ENCODE assay signal across 14 mouse cellular contexts in the genomic region with DNA sequence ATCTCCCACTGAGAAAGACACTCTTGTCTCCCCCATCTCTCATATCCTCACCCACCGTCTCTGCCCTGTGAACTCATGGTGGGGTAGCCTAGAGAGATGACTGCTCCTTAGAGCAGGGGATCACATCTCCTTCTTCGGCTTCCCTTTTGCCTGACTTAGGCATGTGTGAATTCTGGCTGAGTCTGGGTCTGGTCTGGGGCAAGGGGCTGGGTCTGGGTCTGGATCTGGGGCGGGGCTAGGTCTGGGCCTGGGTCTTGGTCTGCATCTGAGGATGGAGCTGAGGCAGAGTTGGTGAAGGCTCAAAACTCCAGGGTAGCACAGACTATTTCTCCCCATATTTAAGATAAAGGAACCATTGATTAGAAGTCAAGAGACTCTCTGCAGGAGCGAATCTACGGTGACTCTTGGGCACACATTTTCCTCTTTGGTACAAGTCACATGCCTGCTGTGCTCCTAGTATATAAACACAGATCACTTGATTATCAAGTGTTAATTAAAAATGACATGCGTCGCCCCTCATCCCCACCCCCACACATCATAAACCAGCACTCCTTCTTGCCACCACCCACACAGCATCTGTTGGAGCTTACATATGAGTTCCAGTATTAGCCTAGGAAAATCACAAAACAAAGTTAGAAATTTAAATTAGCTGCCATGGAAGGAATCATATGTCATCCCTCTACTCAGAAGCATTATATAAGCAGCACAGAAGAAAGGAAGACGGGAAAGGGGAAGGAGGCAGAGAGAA.
A peak's percentile ranks its signal among the peaks of the same experiment; 100 is the strongest.
DNase-seq lines count a peak whose midpoint lies in the region; ATAC-seq and TF ChIP-seq lines count a peak whose summit lies in the region.
"Had no signal": no experiment of that assay in that cellular context is flagged by ENCODE, and none has a peak within 500 bp of the region (broad histone marks: within the 10 kb centered on the region; RNA-seq: fewer than 3 reads in every experiment).

No protein-coding gene starts in this region.

- 65% methylated on average over 8 of the region's 8 CpGs for WGBS in embryonic facial prominence, embryonic 13.5 days
- WGBS in hindbrain, embryonic 12.5 days: 71% methylated on average over 8 of the region's 8 CpGs

- H3K4me1 ChIP-seq in embryonic facial prominence, embryonic 13.5 days: peaks cover 43% of the 10 kb centered on the region
- peaks cover 16% of the 10 kb centered on the region for H3K4me1 ChIP-seq in hindbrain, embryonic 12.5 days

- H3K4me2 ChIP-seq in embryonic facial prominence, embryonic 13.5 days: no peak overlapping the region
- no peak overlapping the region for H3K4me2 ChIP-seq in hindbrain, embryonic 12.5 days (replicated peaks)
- H3K4me2 ChIP-seq: heart, embryonic 13.5 days had no signal

- ATAC-seq in embryonic facial prominence, embryonic 13.5 days (ENCODE audit: insufficient number of reproducible peaks, insufficient read depth, low FRiP score, low TSS enrichment, low read depth): no peak
- no peak for ATAC-seq in hindbrain, embryonic 12.5 days (ENCODE audit: low FRiP score)

- H3K27me3 ChIP-seq in embryonic facial prominence, embryonic 13.5 days: no peaks in the 10 kb centered on the region
- H3K27me3 ChIP-seq in hindbrain, embryonic 12.5 days: no peaks in the 10 kb centered on the region
- H3K27me3 ChIP-seq: CH12.LX; heart, embryonic 13.5 days had no signal

- H3K27ac ChIP-seq in left cerebral cortex, adult 2 months: peak overlapping the region; percentile 87
- peak overlapping the region; percentile 13; the same call in 1 of the 2 replicates for H3K27ac ChIP-seq in embryonic facial prominence, embryonic 13.5 days
- H3K27ac ChIP-seq in hindbrain, embryonic 12.5 days: no peak overlapping the region
- H3K27ac ChIP-seq: heart, embryonic 13.5 days had no signal

- no peaks in the 10 kb centered on the region for H3K36me3 ChIP-seq in embryonic facial prominence, embryonic 13.5 days
- no peaks in the 10 kb centered on the region for H3K36me3 ChIP-seq in hindbrain, embryonic 12.5 days
- H3K36me3 ChIP-seq: heart, embryonic 13.5 days had no signal

- peak in 1 of 2 experiments; percentile 62 for DNase-seq in left cerebral cortex, adult 2 months (ENCODE audit: extremely low spot score in 1 of 2, low spot score in 2 of 2)
- DNase-seq in left cerebral cortex, adult 11 months (ENCODE audit: low spot score): no peak
- peak; percentile 79 to 85 for DNase-seq in frontal cortex, adult 2 months (ENCODE audit: extremely low spot score in 1 of 2, low spot score in 1 of 2)
- peak; percentile 73 to 74 for DNase-seq in left cerebral cortex, postnatal 14 days (ENCODE audit: low spot score in 2 of 2)
- no peak for DNase-seq in MN1 (ENCODE audit: low spot score)
- no peak for DNase-seq in spleen, postnatal 36 days (ENCODE audit: low spot score in 2 of 2)
- DNase-seq: adrenal gland, postnatal 14 days; cerebellum, adult 18-20 months; kidney, postnatal 14 days; lung, postnatal 36 days had no signal

- intact Hi-C loops in left cerebral cortex, adult 2 months (cut with DNase I): loop anchor here (1.0 to 5.0 kb wide), 5 partner anchors 75 to 303 kb away; no protein-coding TSS in a partner anchor
- intact Hi-C loops in left cerebral cortex, postnatal 14 days (cut with DNase I): loop anchor here (5.0 to 10.0 kb wide), 3 partner anchors 77 to 392 kb away; a partner anchor contains a TSS

- no peak overlapping the region for H3K9ac ChIP-seq in embryonic facial prominence, embryonic 13.5 days
- H3K9ac ChIP-seq in hindbrain, embryonic 12.5 days: no peak overlapping the region
- H3K9ac ChIP-seq: heart, embryonic 13.5 days had no signal

- no peak overlapping the region for H3K4me3 ChIP-seq in left cerebral cortex, adult 2 months
- no peak overlapping the region for H3K4me3 ChIP-seq in embryonic facial prominence, embryonic 13.5 days
- H3K4me3 ChIP-seq in hindbrain, embryonic 12.5 days: no peak overlapping the region
- H3K4me3 ChIP-seq: heart, embryonic 13.5 days had no signal

- no peaks in the 10 kb centered on the region for H3K9me3 ChIP-seq in embryonic facial prominence, embryonic 13.5 days
- H3K9me3 ChIP-seq in hindbrain, embryonic 12.5 days (replicated peaks): no peaks in the 10 kb centered on the region

- no peak for TF ChIP-seq CTCF in left cerebral cortex, adult 2 months (IDR thresholded peaks at IDR 0.05)

Comparison
In these comparisons a context has a peak if more than half of its experiments do, and no peak if none do; other contexts are left out.
1. DNase-seq: peak in frontal cortex, adult 2 months (2 of 2) and left cerebral cortex, postnatal 14 days (2 of 2); none in left cerebral cortex, adult 11 months (single experiment), MN1 (single experiment) and spleen, postnatal 36 days (0 of 2).